Mouse (Mus musculus) kidney, postnatal 10 days (tissue): ENCODE results near the gene Ankrd13d.

Experiments
- DNase-seq: peaks from one replicate; pipeline ENCODE4 v3.0.0; 2021; ENCODE audit warnings: mixed read lengths

The Ankrd13d gene

GRCm38 (mm10) chr19:4282898-4283553 is at the start of gene Ankrd13d:
Ankrd13d (minus strand) TSS chr19:4283137.
- DNase-seq = peak; percentile 92

GRCm38 (mm10) chr19:4332653-4333052 is 49.7 kb upstream of the Ankrd13d start:
- DNase-seq = peak; percentile 80

- no peak for DNase-seq
Measured at GRCm38 (mm10) chr19:4331273-4331672, 48.3 kb upstream of the Ankrd13d start.

- no peak for DNase-seq
Measured at GRCm38 (mm10) chr19:4330603-4331002, 47.7 kb upstream of the Ankrd13d start.

GRCm38 (mm10) chr19:4328737-4329304 is 45.9 kb upstream of the Ankrd13d start:
- DNase-seq = no peak

- DNase-seq = no peak
Measured at GRCm38 (mm10) chr19:4326881-4327280, 43.9 kb upstream of the Ankrd13d start.

GRCm38 (mm10) chr19:4326106-4326505 is 43.2 kb upstream of the Ankrd13d start:
- no peak for DNase-seq

GRCm38 (mm10) chr19:4322134-4322533 is 39.2 kb upstream of the Ankrd13d start:
- no peak for DNase-seq

GRCm38 (mm10) chr19:4321622-4322021 is 38.7 kb upstream of the Ankrd13d start:
- no peak for DNase-seq

GRCm38 (mm10) chr19:4319272-4319671 is 36.3 kb upstream of the Ankrd13d start:
- no peak for DNase-seq

GRCm38 (mm10) chr19:4317181-4317580 is 34.2 kb upstream of the Ankrd13d start:
- no peak for DNase-seq

- DNase-seq = peak; percentile 58
Measured at GRCm38 (mm10) chr19:4315223-4315944, 32.4 kb upstream of the Ankrd13d start.

- peak; percentile 70 for DNase-seq
Measured at GRCm38 (mm10) chr19:4309776-4310185, 26.8 kb upstream of the Ankrd13d start.

- no peak for DNase-seq
Measured at GRCm38 (mm10) chr19:4309302-4309701, 26.4 kb upstream of the Ankrd13d start.

GRCm38 (mm10) chr19:4306190-4306577 is 23.2 kb upstream of the Ankrd13d start, which contains the start of gene Grk2:
Grk2 (minus strand) TSS chr19:4306222.
- peak; percentile 92 for DNase-seq

- DNase-seq = peak; percentile 70
Measured at GRCm38 (mm10) chr19:4305491-4306189, 22.7 kb upstream of the Ankrd13d start.

- no peak for DNase-seq
Measured at GRCm38 (mm10) chr19:4304871-4305321, 22.0 kb upstream of the Ankrd13d start.

GRCm38 (mm10) chr19:4304251-4304821 is 21.4 kb upstream of the Ankrd13d start:
- DNase-seq = peak; percentile 51

GRCm38 (mm10) chr19:4303640-4303995 is 20.7 kb upstream of the Ankrd13d start:
- no peak for DNase-seq

GRCm38 (mm10) chr19:4302936-4303639 is 20.2 kb upstream of the Ankrd13d start:
- no peak for DNase-seq

GRCm38 (mm10) chr19:4301735-4302651 is 19.1 kb upstream of the Ankrd13d start:
- peak; percentile 82 for DNase-seq
